Comparison of ENCODE assay signal across 7 mouse cellular contexts in the genomic region with DNA sequence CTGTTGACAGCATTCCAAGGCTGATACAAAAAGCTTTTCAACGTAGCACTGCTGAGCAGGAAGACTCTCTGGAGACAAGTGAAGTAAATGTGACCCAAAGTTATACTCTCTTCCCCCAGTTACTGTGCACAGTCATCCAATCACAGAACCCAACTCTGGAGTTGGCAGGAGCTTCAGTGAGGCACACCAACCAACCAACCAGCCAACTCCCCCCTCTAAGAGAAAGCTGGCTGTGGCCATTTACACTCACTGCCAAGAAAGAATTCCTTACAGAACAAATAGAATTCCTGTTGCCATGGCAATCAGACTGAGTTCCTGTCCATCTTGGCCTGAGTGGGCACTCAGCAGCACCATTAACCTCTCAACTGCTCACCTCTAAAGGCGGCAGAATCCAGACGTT. TPM values are rescaled to one million over a fixed set of nuclear protein-coding genes. Genes with fewer than 3 reads are reported as not detected.
A peak's percentile ranks its signal among the peaks of the same experiment; 100 is the strongest.
DNase-seq lines count a peak whose midpoint lies in the region; ATAC-seq and TF ChIP-seq lines count a peak whose summit lies in the region.

No protein-coding gene starts in this region.

- peak; percentile 83 for ATAC-seq in neural tube, embryonic 15.5 days (ENCODE audit: low FRiP score)

- H3K9ac ChIP-seq in heart, adult 2 months (ENCODE audit: low read depth, low read length): 0 out of 2 replicates have a peak overlapping the region, but pooled peaks have one; percentile 35
- no peak overlapping the region for H3K9ac ChIP-seq in neural tube, embryonic 15.5 days (replicated peaks)

- H3K79me2 ChIP-seq in heart, adult 2 months (replicated peaks; ENCODE audit: control insufficient read depth, insufficient read depth, low read length): peaks cover 20% of the 10 kb centered on the region

- H3K9me3 ChIP-seq in neural tube, embryonic 15.5 days (replicated peaks): no peaks in the 10 kb centered on the region

- H3K4me1 ChIP-seq in cerebellum, adult 2 months (ENCODE audit: control insufficient read depth, insufficient read depth, low read length): peaks cover 38% of the 10 kb centered on the region
- H3K4me1 ChIP-seq in heart, adult 2 months (ENCODE audit: control insufficient read depth, insufficient read depth, low read length): peaks cover 58% of the 10 kb centered on the region
- peaks cover 28% of the 10 kb centered on the region for H3K4me1 ChIP-seq in neural tube, embryonic 15.5 days

- no peak for TF ChIP-seq POLR2A in cerebellum, adult 2 months (IDR thresholded peaks at IDR 0.05; ENCODE audit: borderline replicate concordance, insufficient read depth, low read length)
- no peak for TF ChIP-seq POLR2A in heart, adult 2 months (IDR thresholded peaks at IDR 0.05; ENCODE audit: insufficient read depth, low read depth, low read length)

- DNase-seq in ovary, adult 18-20 months (ENCODE audit: low spot score): peak; percentile 43
- DNase-seq in ovary, postnatal 10 days (ENCODE audit: low spot score): no peak
- DNase-seq in cerebellum, adult 2 months: peak; percentile 63 to 88
- peak; percentile 66 to 81 for DNase-seq in heart, adult 2 months
- peak; percentile 26 to 82 for DNase-seq in layer of hippocampus, postnatal 14 days (ENCODE audit: low spot score in 2 of 2)
- no peak for DNase-seq in spleen, postnatal 36 days (ENCODE audit: low spot score in 2 of 2)

- TF ChIP-seq CTCF in cerebellum, adult 2 months (IDR thresholded peaks at IDR 0.05; ENCODE audit: borderline replicate concordance, insufficient read depth, low read depth, low read length): no peak
- TF ChIP-seq CTCF in heart, adult 2 months (IDR thresholded peaks at IDR 0.05): no peak

- TF ChIP-seq EP300 in heart, adult 2 months (IDR thresholded peaks at IDR 0.05; ENCODE audit: insufficient read depth, low read depth, low read length): 0 out of 2 replicates have a peak, but pooled peaks have one; percentile 8

- no peaks in the 10 kb centered on the region for H3K27me3 ChIP-seq in cerebellum, adult 2 months (ENCODE audit: control insufficient read depth, insufficient read depth, low read length)
- no peaks in the 10 kb centered on the region for H3K27me3 ChIP-seq in heart, adult 2 months (ENCODE audit: control insufficient read depth, insufficient read depth, low read length)
- no peaks in the 10 kb centered on the region for H3K27me3 ChIP-seq in neural tube, embryonic 15.5 days (replicated peaks)

- H3K27ac ChIP-seq in cerebellum, adult 2 months (ENCODE audit: insufficient read depth, low read length): peak overlapping the region; percentile 40; the same call in 1 of the 2 replicates
- peak overlapping the region; percentile 56 for H3K27ac ChIP-seq in heart, adult 2 months
- peak overlapping the region; percentile 49; the same call in 1 of the 2 replicates for H3K27ac ChIP-seq in neural tube, embryonic 15.5 days (replicated peaks)

- WGBS in cerebellum, adult 2 months: under 1% methylated on average over 3 of the region's 3 CpGs
- 10% methylated on average over 3 of the region's 3 CpGs for WGBS in heart, adult 2 months
- WGBS in neural tube, embryonic 15.5 days: 38% methylated on average over 3 of the region's 3 CpGs

- H3K4me3 ChIP-seq in cerebellum, adult 2 months (replicated peaks; ENCODE audit: insufficient read depth, low read depth, low read length): no peak overlapping the region
- H3K4me3 ChIP-seq in heart, adult 2 months: peak overlapping the region; percentile 1; the same call in 1 of the 2 replicates
- no peak overlapping the region for H3K4me3 ChIP-seq in neural tube, embryonic 15.5 days (replicated peaks)

- intact Hi-C loops in heart, adult 2 months (cut with DNase I): no loop called here

- H3K36me3 ChIP-seq in heart, adult 2 months (ENCODE audit: control insufficient read depth, insufficient read depth, low read length): peaks cover 83% of the 10 kb centered on the region
- H3K36me3 ChIP-seq in neural tube, embryonic 15.5 days: no peaks in the 10 kb centered on the region

- H3K4me2 ChIP-seq in neural tube, embryonic 15.5 days: no peak overlapping the region

RNA-seq across cellular contexts. Expression of a gene that starts 24.4 kb away (rescaled TPM):
- 227 and 244 TPM in 2 replicates for polyA plus RNA-seq in cerebellum, adult 2 months (2012; rRNA removed)
- total RNA-seq in heart, adult 2 months (2021): 100 to 1,000 TPM; 509 to 570 TPM
- 169 and 246 TPM in 2 replicates for polyA plus RNA-seq in heart, adult 2 months (2012; rRNA removed)
- total RNA-seq in layer of hippocampus, postnatal 14 days (2021): 100 to 1,000 TPM; 675 to 713 TPM
- polyA plus RNA-seq in neural tube, embryonic 15.5 days (2015; fragmentation: Nextera tagmentation; extraction: Ambion mirVana): 180 and 181 TPM in 2 replicates

Comparison
In these comparisons a context has a peak if more than half of its experiments do, and no peak if none do; other contexts are left out.
1. DNase-seq: peak in ovary, adult 18-20 months (single experiment), cerebellum, adult 2 months (2 of 2), heart, adult 2 months (2 of 2) and layer of hippocampus, postnatal 14 days (2 of 2); none in ovary, postnatal 10 days (single experiment) and spleen, postnatal 36 days (0 of 2).
2. Peak in every context shown above with its lines, with median percentiles within 50 percentile points of each other: H3K27ac ChIP-seq.